Mouse (Mus musculus): ENCODE data around the gene Sema4d. TPM values are rescaled to one million over a fixed set of nuclear protein-coding genes. Genes with fewer than 3 reads are reported as not detected.

Gene Sema4d
- total RNA-seq, 2 experiments from 2014 or later: 69.0 to 83.6 TPM

GRCm38 (mm10) chr13:51745862-51746261 lies 47.7 kb downstream of the Sema4d start:
- H3K4me3 ChIP-seq: no peak overlapping the region
- H3K27ac ChIP-seq: no peak overlapping the region
- DNase-seq (ENCODE audit: extremely low spot score in 1 of 2, low spot score in 2 of 2): no peak
- TF ChIP-seq CTCF (IDR thresholded peaks at IDR 0.05): no peak
- intact Hi-C loops (cut with DNase I): no loop called here

- H3K27ac ChIP-seq: no peak overlapping the region
- intact Hi-C loops (cut with DNase I): no loop called here
- no peak for DNase-seq (ENCODE audit: extremely low spot score in 1 of 2, low spot score in 2 of 2)
- no peak overlapping the region for H3K4me3 ChIP-seq
- no peak for TF ChIP-seq CTCF (IDR thresholded peaks at IDR 0.05)
Measured at GRCm38 (mm10) chr13:51743855-51744254, 49.7 kb downstream of the Sema4d start.

DNA sequence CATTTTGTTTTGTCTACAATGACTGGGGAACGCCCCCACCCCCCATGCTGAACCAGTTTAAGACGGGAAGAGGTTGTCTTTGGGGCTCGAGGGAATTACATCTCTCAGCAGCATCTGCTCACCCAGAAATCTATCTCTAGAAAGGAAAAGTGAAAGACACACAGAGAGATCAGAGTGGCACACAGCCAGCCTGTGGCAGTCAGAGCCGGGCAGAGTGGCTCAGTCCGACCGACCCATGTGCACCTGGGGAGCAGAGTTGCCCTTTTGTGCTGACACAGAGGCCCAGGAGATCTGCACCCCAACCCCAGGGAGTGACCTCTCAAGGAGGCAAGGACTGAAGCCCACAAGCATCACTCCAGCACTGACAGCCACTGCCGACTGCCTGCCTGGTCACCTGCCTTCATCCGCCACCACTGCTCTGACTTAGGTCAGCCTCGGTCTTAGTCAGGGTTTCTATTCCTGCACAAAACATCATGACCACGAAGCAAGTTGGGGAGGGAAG lies 50.9 kb downstream of the Sema4d start:
- intact Hi-C loops (cut with DNase I): no loop called here
- TF ChIP-seq CTCF (IDR thresholded peaks at IDR 0.05): no peak
- DNase-seq (ENCODE audit: extremely low spot score in 1 of 2, low spot score in 2 of 2): no peak
- Histone ChIP-seq H3K27ac (no peak overlapping the region), H3K4me3 (no peak overlapping the region)

DNA sequence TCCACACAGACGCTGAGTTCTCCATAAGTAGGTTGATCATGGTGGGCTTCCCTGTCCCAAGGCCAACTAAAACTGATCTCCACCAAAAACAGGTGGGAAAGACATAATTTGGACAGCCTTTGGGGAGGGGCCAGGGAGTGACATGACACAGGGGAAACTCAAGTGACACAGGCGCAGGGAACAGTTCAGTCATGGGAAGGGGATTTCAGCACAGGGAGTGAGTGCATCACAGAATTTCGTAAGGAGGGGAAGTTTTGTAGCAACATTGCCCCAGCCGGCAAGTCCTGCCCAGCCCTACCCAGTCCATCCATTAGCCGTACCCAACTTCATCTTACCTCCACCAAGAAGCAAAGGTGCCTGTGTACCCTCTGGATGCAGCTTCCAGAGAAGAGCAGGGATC lies 52.8 kb downstream of the Sema4d start:
- DNase-seq (ENCODE audit: extremely low spot score in 1 of 2, low spot score in 2 of 2): no peak
- no peak overlapping the region for H3K4me3 ChIP-seq
- no peak overlapping the region for H3K27ac ChIP-seq
- no peak for TF ChIP-seq CTCF (IDR thresholded peaks at IDR 0.05)
- intact Hi-C loops (cut with DNase I): no loop called here

GRCm38 (mm10) chr13:51739713-51740112 lies 53.8 kb downstream of the Sema4d start:
- DNase-seq (ENCODE audit: extremely low spot score in 1 of 2, low spot score in 2 of 2): no peak
- intact Hi-C loops (cut with DNase I): no loop called here
- Histone ChIP-seq H3K4me3 (no peak overlapping the region), H3K27ac (no peak overlapping the region)
- no peak for TF ChIP-seq CTCF (IDR thresholded peaks at IDR 0.05)

GRCm38 (mm10) chr13:51738531-51739117 lies 54.9 kb downstream of the Sema4d start:
- no peak for TF ChIP-seq CTCF (IDR thresholded peaks at IDR 0.05)
- Histone ChIP-seq H3K4me3 (no peak overlapping the region), H3K27ac (no peak overlapping the region)
- DNase-seq (ENCODE audit: extremely low spot score in 1 of 2, low spot score in 2 of 2): no peak
- intact Hi-C loops (cut with DNase I): no loop called here

- Histone ChIP-seq H3K27ac (no peak overlapping the region; the same call in 1 of the 2 replicates), H3K4me3 (no peak overlapping the region)
- no peak for TF ChIP-seq CTCF (IDR thresholded peaks at IDR 0.05)
- intact Hi-C loops (cut with DNase I): no loop called here
- DNase-seq (ENCODE audit: extremely low spot score in 1 of 2, low spot score in 2 of 2): no peak
Measured at GRCm38 (mm10) chr13:51737949-51738513, 55.5 kb downstream of the Sema4d start.

- DNase-seq (ENCODE audit: extremely low spot score in 1 of 2, low spot score in 2 of 2): no peak
- H3K27ac ChIP-seq: no peak overlapping the region; the same call in 1 of the 2 replicates
- TF ChIP-seq CTCF (IDR thresholded peaks at IDR 0.05): no peak
- intact Hi-C loops (cut with DNase I): no loop called here
- H3K4me3 ChIP-seq: no peak overlapping the region
Measured at GRCm38 (mm10) chr13:51737033-51737948, 56.3 kb downstream of the Sema4d start.

DNA sequence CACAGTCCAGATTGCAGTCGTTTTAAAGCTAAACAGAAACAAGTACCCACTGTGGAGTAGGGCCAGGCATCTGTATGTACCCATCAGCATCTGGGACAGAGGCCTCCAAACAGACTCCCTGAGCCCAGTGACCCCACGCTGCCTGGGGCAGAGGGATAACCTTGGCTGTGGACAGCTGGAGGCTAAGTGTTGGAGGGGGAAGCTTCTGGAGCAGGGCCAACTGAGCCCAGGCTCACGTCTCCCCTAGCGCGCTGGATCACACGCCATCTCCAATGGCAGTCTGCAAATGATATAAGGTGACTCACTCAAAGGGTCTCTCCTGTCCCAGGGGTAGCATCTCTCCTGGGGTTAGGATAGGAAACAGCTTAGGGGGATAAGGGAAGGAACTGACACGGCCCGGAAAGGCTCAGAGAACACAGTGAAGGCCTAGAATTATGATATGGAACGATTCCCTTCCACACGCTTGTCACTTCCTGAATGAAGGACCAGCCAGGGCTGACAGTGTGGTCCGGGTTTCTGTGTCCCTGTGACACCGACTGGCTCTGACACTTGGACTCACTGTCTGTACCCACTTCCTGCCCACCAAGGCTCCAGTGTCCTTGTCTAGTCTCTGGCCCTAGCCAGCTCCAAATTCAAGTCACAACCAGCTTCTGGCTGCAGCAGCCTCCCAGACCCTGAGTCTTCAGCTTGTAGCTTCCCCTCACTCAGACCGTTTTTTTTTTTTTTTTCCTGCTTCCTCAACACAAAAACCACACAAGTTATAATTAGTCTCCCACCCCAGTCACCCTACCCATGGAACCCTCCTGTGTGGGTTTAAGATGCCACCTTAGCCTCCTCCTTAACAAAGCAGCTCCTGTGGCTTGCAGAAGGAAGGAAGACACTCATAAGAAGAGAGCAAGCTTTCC lies 57.3 kb downstream of the Sema4d start:
- Histone ChIP-seq H3K27ac (peak overlapping the region; percentile 53; the same call in 1 of the 2 replicates), H3K4me3 (no peak overlapping the region)
- intact Hi-C loops (cut with DNase I): no loop called here
- DNase-seq (ENCODE audit: extremely low spot score in 1 of 2, low spot score in 2 of 2): no peak
- no peak for TF ChIP-seq CTCF (IDR thresholded peaks at IDR 0.05)

DNA sequence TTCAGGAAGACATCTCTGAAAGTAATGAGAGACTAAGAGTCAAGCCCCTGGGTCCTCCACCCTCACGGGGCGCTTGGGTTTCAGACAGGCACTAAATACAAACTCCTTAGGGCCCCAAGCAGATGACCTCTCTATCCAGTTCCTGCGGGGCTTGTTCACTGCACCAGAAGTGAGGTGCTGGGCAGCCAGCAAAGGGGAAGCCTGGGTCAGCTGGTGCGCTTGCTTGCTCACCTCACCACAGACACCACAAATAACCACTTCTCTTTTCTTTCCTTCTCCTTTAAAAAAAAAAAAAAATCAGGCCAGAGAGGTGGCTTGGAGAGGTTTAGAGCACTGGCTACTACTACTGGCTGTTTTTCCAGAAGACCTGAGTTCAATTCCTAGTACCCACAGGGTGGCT lies 59.0 kb downstream of the Sema4d start:
- H3K27ac ChIP-seq: no peak overlapping the region
- TF ChIP-seq CTCF (IDR thresholded peaks at IDR 0.05): no peak
- H3K4me3 ChIP-seq: no peak overlapping the region
- intact Hi-C loops (cut with DNase I): loop anchor here (5.0 kb wide), 1 partner anchor 38 kb away; no protein-coding TSS in a partner anchor
- DNase-seq (ENCODE audit: extremely low spot score in 1 of 2, low spot score in 2 of 2): no peak

DNA sequence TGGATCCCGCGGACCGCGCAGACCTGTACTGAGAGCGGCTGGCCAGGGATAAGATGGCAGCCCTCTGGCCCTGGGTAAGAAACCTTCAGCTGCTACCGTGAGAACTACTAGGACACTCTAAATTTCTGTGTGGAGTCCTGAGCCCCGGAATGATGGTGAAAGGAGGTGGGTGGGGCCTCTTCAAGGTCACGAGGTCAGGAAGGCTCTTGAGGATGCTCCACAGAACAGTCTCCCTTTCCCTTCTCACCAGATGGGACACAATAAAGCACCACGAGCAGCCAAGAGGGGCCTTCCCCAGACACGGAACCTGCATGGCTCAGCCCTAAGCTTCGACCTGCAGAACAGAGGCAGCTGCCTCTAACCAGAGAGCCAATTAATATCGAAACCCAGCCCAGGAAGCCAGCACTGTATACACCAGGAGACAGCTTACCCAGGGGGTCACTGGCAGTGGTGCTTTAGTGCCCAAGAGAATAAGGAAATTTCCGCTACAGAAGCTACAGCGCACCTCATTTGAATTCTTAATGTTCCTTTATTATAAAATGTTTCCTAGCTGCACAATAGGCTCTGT lies 61.4 kb downstream of the Sema4d start:
- Histone ChIP-seq H3K4me3 (no peak overlapping the region), H3K27ac (no peak overlapping the region)
- no peak for DNase-seq (ENCODE audit: extremely low spot score in 1 of 2, low spot score in 2 of 2)
- no peak for TF ChIP-seq CTCF (IDR thresholded peaks at IDR 0.05)
- intact Hi-C loops (cut with DNase I): loop anchor here (2.0 to 5.0 kb wide), 2 partner anchors 40 to 61 kb away; partner anchors contain the start of gene Sema4d

All from left cerebral cortex, adult 2 months (tissue).